Mouse (Mus musculus): ENCODE measurements around the gene Gdf15.

- TF ChIP-seq CTCF (IDR thresholded peaks at IDR 0.05; ENCODE audit: borderline replicate concordance, insufficient read depth, low read length): no peak
- no peak for TF ChIP-seq POLR2A (IDR thresholded peaks at IDR 0.05; ENCODE audit: low read depth, low read length)
These were observed 24.0 kb upstream of the Gdf15 start for GRCm38 (mm10) chr8:70656193-70656790.
